Mouse (Mus musculus) urinary bladder, postnatal 25 days (tissue): ENCODE results near the gene Ugcg.

Source experiments
- DNase-seq: peaks from one replicate; pipeline ENCODE4 v3.0.0; 2022; ENCODE audit warnings: low spot score

Gene Ugcg

GRCm38 (mm10) chr4:59188802-59189545 is at the start of gene Ugcg:
Gene Ugcg, plus strand, starts transcription at chr4:59189257.
- peak; percentile 73 for DNase-seq

DNA sequence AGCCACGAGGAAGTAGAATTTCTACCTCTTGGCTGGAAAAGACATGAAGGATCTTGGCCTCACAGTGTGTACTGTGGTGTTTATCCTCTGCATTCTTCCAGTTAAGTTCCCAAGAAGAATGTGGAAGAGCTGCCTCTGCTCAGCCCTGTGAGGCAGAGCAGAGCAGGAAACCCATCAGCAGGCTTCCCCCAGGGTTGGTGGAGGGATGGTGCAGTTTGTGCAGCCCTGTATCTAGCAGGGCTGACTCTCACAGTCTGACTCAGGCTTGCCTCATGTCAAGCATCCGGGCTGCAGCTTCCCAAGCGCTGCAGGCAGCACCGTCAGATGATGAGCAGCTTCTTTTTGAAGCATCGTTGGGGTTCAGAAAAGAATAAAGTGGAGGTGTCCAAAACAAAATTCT is 40.0 kb upstream of the Ugcg start:
- DNase-seq, result no peak

GRCm38 (mm10) chr4:59150907-59151306 is 38.1 kb upstream of the Ugcg start:
- DNase-seq, result no peak

- DNase-seq, result no peak
Observed at GRCm38 (mm10) chr4:59151953-59152352, 37.1 kb upstream of the Ugcg start.

DNA sequence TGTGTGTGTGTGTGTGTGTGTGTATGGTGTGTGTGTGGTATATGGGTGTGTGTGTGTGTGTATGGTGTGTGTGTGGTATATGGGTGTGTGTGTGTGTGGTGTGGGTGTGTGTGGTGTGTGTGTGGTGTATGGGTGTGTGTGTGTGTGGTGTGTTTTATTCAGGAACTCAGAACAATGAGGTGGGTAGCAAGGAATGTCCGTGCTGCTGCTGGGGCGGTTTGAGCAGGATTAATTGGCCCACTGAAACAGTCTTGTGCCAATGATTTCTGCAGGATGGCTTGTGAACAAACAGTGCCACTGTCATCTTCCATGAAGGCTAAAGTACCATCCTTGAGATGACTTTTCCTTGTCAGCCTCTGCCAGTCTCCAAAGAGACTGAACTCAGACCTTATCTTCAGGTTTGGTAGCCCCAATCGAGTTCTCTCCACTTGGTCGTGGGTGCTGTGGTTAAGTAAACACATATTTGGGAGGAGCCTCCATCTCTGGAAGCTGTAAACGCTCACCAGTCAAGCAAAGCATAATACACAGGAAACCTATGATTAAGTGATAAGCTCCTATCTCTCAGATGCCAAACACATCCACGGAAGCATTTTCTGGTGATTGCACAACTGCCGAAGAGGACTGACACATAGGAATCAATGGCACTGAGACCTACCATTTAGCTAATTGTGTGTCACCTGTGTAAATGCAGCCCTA is 32.0 kb upstream of the Ugcg start:
- no peak for DNase-seq

GRCm38 (mm10) chr4:59157654-59158053 is 31.4 kb upstream of the Ugcg start:
- DNase-seq, result no peak

GRCm38 (mm10) chr4:59160289-59160688 is 28.8 kb upstream of the Ugcg start:
- no peak for DNase-seq

GRCm38 (mm10) chr4:59160959-59161670 is 27.9 kb upstream of the Ugcg start:
- no peak for DNase-seq

GRCm38 (mm10) chr4:59164034-59164433 is 25.0 kb upstream of the Ugcg start:
- no peak for DNase-seq

- no peak for DNase-seq
Observed at GRCm38 (mm10) chr4:59167251-59167847, 21.7 kb upstream of the Ugcg start.

GRCm38 (mm10) chr4:59169981-59170380 is 19.1 kb upstream of the Ugcg start:
- DNase-seq, result no peak

- DNase-seq, result no peak
Observed at GRCm38 (mm10) chr4:59172616-59173015, 16.4 kb upstream of the Ugcg start.

GRCm38 (mm10) chr4:59173181-59173922 is 15.7 kb upstream of the Ugcg start:
- no peak for DNase-seq

- DNase-seq, result no peak
Observed at GRCm38 (mm10) chr4:59175003-59175402, 14.1 kb upstream of the Ugcg start.

DNA sequence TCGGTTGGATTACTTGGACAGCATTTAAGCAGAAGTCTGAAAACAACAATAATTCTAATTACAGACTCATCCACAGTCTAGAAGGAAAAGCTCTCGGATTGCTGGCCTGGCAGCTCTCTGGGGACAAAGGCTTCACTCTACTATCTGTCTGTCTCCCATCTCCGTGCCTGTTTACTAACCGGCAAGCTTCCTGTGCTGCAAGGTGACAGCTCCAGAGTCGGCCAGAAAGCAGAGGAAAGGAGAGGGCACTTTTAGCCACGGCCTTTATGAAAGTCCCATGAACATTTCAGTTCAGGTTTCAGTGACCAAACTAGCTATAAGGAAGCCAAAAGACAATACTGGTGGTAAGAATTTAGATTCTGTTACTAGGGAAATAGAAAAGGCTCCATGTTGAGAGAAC is 13.1 kb upstream of the Ugcg start:
- DNase-seq, result no peak

GRCm38 (mm10) chr4:59177566-59177965 is 11.5 kb upstream of the Ugcg start:
- DNase-seq, result no peak

DNA sequence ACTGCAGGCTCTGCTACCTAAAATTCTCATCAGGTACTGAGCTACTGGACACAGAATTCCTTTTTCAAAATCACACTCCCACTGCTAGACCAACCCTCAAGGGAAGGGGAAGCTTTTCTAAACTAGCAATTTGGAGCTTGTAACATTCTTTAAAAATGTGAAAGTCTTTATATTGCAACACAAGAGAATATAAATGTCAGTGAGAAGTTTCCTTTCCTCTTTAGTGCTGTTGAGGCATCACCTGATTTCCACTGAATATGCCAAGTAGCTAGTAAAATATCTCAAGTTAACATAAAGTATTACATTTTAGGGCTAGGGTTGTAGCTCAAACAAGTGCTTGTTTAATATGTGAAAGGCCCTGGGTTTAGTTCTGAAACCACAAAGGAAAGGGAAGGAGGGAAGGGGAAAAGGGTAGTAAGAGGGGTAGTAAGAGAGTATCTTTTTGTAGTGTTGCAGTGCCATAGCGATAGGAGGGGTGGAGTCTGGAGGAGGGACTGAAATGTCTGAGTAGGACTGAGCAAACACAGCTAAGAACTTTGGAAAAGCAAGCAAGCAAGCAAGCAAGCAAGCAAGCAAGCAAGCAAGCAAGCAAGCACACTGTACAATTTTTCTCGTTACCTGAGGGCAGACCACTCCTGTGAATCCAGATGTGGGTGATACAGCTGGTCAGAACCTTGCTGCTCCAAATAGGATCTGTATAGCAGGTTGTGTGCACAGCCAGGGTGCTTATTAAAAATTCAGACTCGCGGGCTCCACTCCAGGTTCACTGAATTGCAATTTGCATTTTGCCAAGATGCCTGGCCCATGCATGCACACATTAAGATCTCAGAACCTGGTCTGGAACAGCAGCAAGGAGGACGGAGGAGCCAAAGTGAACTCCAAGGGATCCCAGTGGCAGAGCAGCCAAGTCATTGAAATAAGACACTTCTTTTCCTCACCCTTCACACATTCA is 7.5 kb upstream of the Ugcg start:
- no peak for DNase-seq

DNA sequence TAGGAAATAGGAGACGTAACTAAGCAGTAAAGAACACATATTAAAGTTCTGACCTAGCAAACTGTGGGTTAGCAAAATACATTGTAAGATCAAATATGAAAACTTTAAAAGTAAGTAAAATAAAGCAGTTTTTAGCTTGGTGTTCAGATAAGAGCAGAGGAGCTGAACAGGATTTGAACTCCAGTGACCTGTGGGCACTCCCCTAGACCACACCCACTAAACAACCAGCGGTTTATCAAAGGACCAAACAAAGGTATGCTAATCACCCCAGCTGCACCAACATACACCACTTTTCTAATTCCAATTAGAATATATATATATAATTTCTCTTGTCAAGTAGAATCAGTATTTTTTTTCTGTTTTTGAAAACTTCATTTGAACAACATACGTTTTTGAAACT is 3.4 kb upstream of the Ugcg start:
- no peak for DNase-seq

GRCm38 (mm10) chr4:59187289-59187688 is 1.8 kb upstream of the Ugcg start:
- no peak for DNase-seq

DNA sequence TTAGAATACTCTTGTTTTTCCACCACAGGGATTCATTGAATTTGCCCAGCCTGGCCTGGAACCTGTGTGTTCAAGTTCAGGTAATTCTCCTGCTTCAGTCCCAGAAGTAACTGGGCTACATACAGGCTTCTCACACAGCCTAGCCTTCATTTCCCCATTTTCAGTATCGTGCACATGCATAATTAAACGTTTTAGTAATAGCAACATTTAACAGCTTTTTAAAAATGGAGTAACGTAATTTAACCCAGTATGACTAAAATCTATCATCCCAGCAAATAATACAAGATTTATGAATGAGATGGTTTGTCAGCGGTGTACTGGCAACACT is 619 bp upstream of the Ugcg start:
- no peak for DNase-seq
